Mouse (Mus musculus): ENCODE data around the gene Olfr1359.

The Olfr1359 gene

DNA sequence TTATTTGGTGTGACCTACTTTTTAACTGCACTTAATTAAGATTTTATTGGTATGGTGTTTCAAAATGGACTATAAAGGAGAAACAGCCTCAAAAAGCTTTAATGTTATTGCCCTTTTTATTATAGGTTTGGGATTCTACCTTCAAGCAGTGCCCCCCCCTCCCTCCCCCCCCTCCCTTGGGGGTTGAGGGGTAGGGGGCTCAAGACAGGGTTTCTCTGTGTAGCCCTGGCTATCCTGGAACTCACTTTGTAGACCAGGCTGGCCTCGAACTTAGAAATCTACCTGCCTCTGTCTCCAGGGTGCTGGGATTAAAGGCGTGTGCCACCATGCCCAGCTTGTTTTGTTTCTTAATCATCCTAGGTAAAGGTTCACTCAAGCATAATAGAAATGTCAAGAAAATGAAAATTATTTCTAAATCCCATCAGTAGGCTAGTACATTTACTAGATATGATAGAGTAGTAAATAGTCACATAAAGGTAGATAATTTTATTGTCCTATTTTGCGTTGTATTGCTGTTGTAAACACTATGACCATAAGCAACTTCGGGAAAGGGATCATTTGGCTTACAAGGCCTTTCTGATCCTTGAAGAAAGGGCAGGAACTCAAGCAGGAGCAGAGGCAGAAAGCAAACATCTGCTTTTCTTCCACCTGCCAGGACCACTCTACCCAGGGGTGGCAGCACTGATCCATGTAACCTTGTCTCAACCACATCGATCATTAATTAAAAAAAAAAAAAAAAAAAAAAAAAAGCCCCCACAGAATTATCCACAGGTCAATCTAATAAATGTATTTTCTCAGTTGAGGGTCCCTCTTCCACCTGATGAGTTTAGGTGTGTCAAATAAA is 25.3 kb downstream of the Olfr1359 start:
- peak; percentile 67 for DNase-seq (ENCODE audit: low read depth)

DNA sequence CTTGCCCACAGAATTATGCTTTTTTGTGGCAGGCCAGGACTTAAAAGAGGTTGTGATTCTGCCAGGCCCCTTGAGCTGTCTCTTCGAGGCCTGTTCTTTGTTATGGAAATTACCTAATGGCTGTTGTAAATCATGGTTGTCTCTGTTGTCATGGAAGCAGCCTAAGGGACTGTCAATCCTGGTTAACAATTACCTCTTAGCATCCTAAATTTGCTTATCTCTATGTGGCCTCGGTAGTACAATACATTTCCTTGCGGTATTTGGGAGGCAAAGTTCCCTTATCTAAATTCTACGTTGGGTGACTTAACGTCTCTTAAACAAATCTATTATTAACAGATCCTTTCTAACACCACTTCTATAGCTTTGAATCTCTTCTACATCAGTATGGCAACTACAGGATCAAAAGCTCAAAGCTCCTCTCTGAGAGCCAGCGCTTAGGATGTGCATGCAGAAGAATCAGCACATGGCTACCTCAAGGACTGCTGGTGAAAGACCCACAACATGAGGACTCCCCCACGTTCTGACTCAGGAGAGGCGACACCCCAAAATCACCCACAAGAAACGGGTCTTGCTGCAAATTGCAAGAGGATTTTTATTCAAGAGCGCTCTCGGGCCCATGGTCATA is 30.1 kb downstream of the Olfr1359 start:
- DNase-seq (ENCODE audit: low read depth), result no peak

DNA sequence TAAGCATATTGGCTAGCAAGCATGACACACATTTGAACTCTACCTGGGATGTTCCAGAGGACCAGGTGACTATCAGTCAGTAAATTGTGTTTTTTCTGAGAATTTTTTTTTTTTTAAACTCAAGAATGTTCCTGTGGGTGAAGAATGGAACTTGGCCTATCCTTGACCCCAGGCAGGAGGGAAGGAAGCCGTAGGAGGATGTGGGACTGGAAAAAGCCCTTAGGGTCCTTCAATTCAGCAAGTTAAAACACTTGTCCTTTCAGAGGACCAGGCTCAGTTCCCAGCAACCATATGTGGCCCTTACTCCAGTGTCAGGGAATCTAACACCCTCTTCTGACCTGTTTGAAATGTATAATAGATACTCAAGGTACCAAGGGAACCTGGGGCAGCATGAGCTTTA is 31.6 kb downstream of the Olfr1359 start:
- no peak for DNase-seq (ENCODE audit: low read depth)

DNA sequence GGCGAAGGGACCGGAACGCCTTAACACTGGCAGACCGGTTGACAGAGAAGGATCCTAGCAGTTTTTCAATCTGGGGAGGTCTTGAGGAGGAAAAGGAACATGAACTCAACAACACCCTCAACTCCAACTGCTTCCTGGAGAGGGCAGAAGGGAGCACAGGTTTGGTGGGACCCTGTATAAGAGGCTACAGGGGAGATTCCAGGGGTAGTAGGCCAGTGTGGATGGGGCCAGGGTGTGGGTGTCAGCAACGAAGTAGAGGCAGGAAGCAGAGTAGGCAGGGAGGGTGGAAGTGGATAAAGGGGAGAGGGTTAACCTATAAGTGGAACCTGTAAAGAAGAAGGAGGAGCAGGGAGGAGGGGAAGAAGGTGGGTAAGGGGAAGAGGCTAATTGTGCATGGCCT is 35.6 kb downstream of the Olfr1359 start:
- peak; percentile 76 for DNase-seq (ENCODE audit: low read depth)

DNA sequence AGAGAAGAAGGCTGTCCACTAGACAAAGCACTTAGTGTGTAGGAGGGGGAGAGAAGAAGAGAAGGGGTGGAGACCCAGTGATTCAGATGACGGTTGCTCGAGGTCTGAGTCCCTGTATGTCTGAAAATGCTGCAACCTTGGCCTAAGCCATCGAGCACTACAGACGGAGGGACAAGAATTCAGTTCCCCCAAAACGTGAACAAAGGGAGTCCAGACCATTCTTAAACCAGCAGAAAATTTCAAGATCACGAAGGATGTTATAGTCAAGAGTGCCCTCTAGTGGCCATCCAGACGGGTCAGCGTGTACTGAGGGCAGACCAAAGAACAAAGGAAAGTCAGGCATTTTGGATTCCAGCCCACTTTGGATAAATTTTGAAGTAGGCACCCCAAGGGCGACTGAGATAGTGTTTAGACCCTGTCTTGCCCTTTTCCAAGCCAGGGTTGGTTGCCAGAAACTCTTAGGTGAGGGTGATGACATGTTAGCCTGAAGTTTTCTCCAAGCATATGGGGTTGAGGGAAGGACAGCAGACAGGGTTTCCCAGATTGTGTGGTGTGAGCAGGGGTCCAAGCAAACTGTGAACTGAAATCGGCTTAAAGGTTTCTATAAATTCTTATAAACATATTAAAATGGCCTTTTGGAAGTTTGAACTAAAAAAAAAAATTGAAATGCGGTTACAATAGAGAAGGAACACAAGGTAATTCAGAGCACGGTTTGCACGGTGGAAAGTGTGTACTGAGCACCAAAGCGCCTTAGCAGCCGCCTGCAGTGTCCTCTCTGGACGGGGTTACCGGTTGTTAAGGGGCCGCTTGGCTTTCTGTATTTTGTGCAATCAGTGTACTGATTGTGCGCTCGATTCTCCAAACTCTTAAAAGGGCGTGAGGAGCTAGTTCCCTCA is 36.3 kb downstream of the Olfr1359 start:
- peak; percentile 96 for DNase-seq (ENCODE audit: low read depth)

DNA sequence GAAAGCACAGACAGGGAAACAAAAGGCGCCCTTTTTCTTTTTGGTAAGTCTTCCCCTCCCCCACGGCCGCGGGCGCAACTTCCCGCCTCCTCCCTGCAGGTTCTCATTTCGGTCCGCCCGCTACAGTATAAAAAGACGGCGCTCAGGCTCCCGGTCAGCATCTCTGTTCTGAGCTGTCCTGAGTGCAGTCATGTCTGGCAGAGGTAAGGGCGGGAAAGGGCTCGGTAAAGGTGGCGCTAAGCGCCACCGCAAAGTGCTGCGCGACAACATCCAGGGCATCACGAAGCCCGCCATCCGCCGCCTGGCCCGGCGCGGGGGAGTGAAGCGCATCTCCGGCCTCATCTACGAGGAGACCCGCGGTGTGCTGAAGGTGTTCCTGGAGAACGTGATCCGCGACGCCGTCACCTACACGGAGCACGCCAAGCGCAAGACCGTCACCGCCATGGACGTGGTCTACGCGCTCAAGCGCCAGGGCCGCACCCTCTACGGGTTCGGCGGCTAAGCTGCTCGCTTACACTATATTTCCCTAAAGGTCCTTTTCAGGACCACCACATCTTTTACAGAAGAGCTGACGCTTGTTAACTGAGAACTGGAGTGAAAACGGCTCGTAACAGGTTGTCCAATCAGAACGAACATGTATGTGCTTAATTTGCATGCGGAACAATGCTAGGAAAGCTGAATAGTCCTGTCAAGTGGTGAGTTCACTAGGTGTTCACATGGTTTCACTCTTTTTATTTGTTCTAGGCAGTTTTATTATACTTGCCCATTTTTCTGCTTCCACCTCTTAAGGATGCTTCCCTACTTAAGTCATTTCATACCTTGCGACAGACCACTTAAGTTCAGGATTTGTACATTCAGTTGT is 37.2 kb downstream of the Olfr1359 start, which contains the start of gene Hist1h4j:
Gene Hist1h4j (plus strand): TSS at position 159 of the 862 bp plus-strand sequence.
- DNase-seq (ENCODE audit: low read depth), result peak; percentile 97

DNA sequence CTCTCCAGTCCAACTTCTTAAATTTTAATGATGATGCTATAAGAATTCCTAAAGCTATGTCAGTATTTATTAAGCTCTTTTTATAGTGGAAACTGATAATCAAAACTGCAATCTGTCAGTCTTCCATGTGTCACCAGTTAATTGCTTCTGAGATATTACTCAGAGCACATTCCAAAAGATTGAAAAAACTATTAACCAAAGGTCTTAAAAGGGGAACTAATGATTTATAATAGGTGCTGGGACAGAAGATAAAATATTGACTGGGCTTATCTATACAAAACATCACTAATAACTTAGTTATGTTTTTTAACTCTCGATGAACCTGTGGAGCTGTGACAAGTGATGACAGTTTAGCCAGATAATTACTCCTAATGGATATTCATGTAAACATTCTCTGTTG is 47.1 kb downstream of the Olfr1359 start:
- DNase-seq (ENCODE audit: low read depth), result no peak

DNA sequence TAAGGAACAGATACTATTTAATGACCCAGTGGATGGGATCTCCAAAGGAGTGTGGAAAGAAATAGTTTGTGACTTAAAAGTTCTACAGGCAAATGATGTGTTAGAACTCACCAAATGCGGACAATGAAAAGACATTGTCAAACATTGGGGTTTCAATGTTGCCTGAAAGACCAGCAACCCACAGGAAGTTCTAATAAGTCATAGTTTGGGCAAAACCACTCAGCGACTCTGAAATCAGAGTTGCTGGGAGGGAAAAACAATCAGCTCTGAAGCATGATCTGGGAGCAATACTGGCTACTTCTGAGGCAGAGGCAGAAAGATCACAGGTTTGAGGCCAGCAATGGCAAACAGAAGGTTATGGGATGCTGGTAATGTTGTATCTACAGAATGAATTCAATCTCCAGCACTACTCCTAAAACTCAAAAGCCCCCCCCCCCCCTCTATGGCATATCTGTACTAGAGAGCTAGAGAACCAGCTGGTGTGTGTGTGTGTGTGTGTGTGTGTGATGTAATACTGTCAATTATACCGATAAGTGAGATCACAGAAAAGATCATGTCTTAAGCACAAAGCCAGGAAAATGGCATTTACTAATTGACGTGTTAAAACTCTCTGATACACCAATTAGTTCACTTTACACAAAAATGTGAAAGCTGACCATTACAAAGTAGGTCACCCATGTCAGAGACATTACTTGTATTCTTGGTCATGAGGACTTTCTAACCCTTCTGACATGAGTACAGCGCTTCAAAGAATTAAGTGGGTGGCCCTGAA is 51.7 kb downstream of the Olfr1359 start:
- DNase-seq (ENCODE audit: low read depth), result peak; percentile 86

DNA sequence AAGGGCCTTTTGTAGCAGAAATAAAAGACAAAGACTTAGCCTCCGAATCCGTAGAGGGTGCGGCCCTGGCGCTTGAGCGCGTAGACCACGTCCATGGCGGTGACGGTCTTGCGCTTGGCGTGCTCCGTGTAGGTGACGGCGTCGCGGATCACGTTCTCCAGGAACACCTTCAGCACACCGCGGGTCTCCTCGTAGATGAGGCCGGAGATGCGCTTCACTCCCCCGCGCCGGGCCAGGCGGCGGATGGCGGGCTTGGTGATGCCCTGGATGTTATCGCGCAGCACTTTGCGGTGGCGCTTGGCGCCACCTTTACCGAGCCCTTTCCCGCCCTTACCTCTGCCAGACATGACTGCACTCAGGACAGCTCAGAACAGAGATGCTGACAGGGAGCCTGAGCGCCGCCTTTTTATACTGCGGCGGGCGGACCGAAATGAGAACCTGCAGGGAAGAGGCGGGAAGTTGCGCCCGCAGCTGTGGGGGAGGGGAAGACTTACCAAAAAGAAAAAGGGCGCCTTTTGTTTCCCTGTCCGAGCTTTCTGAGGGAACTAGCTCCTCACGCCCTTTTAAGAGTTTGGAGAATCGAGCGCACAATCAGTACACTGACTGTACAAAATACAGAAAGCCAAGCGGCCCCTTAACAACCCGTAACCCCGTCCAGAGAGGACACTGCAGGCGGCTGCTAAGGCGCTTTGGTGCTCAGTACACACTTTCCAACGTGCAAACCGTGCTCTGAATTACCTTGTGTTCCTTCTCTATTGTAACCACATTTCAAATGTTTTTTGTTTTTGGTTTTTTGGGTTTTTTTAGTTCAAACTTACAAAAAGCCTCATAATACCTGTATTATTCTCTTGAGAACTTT is 52.5 kb downstream of the Olfr1359 start, which contains the start of gene Hist1h4k:
Gene Hist1h4k (minus strand): TSS at position 347 of the 859 bp plus-strand sequence.
- DNase-seq (ENCODE audit: low read depth), result peak; percentile 97

DNA sequence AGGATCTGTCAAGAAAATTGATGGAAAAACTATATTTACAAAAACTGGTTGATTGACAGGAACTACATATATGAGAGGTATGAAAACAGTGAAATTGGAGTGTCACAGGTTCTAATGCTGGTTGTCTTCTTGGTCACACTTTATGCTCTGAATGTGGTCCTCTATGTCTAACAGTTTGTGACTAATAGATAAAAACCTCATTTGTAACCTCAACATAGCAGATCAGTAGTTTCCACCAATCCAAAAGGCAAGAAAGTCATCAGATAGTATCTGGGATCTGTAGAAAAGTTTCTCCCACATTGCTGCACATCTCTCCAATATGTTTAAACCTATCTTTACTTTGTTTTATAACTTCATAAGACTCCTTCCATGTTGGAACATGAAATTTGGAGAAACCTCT is 53.5 kb downstream of the Olfr1359 start:
- peak; percentile 70 for DNase-seq (ENCODE audit: low read depth)

DNA sequence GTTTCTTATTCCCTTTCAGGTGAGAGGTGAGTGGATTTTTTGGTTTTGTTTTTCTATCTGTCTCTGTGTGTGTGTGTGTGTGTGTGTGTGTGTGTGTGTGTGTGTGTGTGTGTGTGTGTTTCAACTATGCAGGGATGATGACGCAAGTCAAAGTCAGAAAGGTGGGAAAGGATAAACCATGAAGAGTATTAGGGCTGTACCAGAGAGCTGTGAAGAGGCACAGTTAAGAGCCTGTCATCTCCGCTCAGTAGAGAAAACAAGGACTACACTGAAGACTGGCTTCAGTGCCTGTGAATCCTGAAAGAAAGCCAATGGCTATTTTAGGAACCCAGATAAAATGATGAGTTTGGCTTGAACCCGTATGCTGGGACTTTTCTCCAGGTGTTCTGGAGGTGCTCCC is 53.9 kb downstream of the Olfr1359 start:
- peak; percentile 68 for DNase-seq (ENCODE audit: low read depth)

DNA sequence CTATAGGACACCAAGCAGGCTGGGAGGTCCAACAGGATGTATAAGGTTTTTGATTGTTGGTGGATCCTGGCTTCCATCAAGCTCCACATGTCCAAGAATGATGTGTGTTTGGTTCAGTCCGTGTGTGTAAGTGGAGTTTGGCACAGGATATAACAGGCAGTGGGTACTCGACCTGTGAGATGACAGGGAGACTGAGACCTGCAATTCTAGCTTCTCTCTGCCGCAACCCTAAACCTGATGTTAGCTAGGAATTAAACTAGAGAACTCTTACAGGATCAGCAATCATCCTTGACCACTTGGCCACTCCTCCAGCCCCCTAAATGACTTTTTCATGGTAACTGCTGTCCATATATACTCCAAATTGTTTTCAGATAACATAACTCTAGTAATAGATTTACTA is 54.4 kb downstream of the Olfr1359 start:
- DNase-seq (ENCODE audit: low read depth), result peak; percentile 77

DNA sequence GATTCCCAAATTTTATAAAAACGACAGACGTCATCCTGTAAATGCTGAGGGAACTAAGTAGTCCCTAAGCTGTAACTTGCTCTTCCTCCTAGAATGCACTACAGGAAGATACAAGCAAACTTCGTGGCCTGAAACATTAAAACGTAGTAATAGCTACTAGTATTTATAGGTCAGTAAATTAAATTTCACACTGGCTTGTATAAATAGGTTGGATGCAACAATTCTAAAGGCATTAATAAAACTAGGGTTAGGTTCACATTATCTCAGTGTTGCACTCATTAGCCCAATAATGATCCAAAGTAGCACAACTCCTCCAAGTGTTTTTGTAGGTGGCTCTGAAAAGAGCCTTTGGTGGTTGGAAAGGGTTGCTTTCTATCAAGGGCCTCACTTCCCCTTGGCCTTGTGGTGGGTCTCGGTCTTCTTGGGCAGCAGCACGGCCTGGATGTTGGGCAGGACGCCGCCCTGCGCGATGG is 55.2 kb downstream of the Olfr1359 start:
- DNase-seq (ENCODE audit: low read depth), result peak; percentile 88

DNA sequence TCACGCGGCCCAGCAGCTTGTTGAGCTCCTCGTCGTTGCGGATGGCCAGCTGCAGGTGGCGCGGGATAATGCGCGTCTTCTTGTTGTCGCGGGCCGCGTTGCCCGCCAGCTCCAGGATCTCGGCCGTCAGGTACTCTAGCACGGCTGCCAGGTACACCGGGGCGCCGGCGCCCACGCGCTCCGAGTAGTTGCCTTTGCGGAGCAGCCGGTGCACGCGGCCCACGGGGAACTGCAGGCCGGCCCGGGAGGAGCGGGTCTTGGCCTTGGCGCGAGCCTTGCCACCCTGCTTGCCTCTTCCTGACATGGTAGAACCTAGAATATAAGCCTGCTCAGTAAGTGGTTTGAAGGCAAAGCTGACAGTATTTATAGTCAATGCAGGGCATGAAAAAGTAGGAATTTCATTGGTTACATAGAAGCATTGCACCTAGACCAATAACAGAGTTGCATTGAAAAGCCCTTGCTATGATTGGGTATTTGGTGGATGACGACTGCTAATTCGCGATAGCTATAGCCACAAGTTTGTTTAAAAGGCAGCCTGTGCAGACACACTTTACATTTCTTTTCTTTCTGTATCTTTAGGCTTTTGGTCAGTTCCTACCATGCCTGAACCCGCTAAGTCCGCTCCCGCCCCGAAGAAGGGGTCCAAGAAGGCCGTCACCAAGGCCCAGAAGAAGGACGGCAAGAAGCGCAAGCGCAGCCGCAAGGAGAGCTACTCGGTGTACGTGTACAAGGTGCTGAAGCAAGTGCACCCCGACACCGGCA is 55.8 kb downstream of the Olfr1359 start, which contains the start of the genes Hist1h2ak and Hist1h2bn:
Gene Hist1h2ak (minus strand): TSS at position 304 of the 762 bp plus-strand sequence.
Gene Hist1h2bn (plus strand): TSS at position 600 of the 762 bp plus-strand sequence.
- DNase-seq (ENCODE audit: low read depth), result peak; percentile 100

DNA sequence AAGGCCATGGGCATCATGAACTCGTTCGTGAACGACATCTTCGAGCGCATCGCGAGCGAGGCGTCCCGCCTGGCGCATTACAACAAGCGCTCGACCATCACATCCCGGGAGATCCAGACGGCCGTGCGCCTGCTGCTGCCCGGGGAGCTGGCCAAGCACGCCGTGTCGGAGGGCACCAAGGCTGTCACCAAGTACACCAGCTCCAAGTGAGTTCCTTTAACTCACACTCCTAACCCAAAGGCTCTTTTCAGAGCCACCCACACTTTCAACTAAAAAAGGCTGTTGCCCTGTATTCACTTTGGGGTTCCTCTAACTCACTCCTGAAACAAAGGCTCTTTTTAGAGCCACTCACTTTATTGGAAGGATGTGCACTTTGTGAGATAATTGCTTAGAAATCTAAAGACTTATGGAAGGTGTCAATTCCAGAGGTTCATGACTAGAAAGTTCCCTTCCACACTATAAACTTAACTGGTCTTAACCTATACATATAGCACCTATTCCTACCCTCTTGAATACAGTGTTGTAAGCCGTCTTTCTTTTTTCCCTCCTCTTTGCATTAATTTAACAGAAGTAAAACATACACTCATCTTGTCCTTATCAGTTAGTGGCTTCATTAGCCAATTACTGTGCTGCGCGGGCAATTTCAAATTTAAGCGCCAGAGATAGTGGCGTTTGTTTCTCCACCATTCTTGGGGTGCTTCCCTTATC is 56.5 kb downstream of the Olfr1359 start:
- peak; percentile 93 for DNase-seq (ENCODE audit: low read depth)

DNA sequence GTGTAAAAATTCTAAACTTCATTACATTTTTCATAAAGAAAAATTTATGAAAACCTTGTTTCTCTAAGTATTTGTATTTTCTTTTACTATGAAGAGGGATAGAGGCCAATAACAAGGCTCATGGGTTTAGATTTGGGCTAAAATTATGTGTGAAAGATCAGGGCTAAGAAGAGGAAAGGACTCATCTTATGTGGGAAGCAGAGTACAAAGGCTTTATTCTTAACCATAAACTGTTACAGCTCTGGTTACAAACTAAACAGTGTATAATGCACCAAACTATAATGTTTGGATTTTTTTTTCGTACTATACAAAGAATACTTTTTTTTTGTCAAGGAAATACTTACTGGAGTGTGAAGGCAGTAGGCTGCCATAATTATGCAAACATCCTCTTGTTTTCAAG is 57.8 kb downstream of the Olfr1359 start:
- DNase-seq (ENCODE audit: low read depth), result peak; percentile 49

Measured in 416B (cell line).